Mouse (Mus musculus) megakaryocyte, adult 5-6 weeks (primary cell): ENCODE data around the gene Clec12b. TPM values are rescaled to one million over a fixed set of nuclear protein-coding genes. Genes with fewer than 3 reads are reported as not detected.

Experiments
- ATAC-seq: 2 replicates; pipeline ENCODE4 v1.8.0; 2016; ENCODE audit warnings: mild to moderate bottlenecking, inconsistent platforms; ENCODE audit not compliant: poor library complexity, severe bottlenecking
- total RNA-seq, 2 experiments: library from RNA; stranded (forward) in 1 of 2; stranded (reverse) in 1 of 2; fragments of 153-499, 151-499 nt in 1 of 2; fragments of 221-1000, 200-1000 nt in 1 of 2; gene quantifications; 2 replicates each; pipeline versions ENCODE4 v1.2.3 to v1.2.4; 2015 to 2017

Clec12b gene
- total RNA-seq (2015): not detected in 2 replicates
- not detected in 2 replicates for total RNA-seq (2017)

DNA sequence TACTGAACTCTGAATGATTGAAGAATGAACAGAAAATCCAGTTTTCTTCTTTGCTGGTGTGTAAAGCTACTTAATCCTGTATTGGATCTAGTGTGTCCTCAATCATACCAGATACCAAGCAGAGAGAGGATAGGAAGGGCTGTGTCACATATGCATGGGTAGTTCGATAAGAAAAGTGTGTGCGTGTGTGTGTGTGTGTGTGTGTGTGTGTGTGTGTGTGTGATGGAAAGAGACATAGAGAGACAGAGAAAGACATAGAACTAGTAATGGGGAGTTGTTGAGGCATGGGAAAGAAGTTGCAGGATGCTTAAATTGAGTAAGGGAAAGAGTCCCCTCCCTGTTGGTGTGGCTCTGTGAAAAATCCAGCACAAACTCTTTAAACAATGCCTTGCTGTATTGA, at the start of gene Clec12b:
Clec12b (minus strand) TSS at position 101 of the 400 bp plus-strand sequence.
- no peak for ATAC-seq

DNA sequence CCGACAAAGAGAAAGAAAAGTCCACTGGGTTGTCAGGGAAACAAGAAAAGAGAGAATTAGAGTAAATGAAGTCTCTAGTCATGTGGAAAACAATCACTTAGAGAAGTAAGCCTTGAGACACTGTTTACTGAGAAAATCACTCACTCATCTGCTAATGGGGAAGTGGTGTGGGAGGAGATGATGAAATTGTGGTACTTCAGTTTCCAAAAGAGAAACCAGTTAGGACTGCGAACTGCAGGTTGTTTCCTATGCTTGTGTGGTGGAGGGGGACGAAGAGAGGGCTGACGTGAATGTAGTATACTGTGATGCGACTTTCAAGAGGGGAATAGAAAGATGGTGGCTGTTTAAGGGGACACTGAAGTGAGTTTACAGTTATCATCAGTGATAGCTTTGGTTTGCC, 48.6 kb upstream of the Clec12b start:
- ATAC-seq: peak; percentile 97

DNA sequence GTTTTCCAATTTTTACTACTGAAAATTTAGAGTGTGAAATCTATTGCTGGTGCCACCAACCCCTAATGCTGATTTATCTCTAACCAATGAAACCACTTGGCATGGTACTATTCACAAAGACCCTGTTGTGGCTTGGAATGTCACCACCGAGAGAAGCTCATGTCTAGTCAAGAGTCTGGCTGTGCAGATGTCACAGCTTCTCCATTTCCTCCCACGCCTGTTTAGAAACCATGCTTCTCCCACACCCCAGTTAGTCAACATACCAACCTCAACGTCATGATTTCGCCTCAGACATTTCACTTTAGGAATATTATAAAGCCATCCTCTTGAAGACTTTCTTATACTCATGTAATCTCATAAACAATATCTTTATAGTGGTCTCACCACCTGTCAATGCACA, 41.6 kb upstream of the Clec12b start:
- peak; percentile 48; the same call in 1 of the 2 replicates for ATAC-seq

DNA sequence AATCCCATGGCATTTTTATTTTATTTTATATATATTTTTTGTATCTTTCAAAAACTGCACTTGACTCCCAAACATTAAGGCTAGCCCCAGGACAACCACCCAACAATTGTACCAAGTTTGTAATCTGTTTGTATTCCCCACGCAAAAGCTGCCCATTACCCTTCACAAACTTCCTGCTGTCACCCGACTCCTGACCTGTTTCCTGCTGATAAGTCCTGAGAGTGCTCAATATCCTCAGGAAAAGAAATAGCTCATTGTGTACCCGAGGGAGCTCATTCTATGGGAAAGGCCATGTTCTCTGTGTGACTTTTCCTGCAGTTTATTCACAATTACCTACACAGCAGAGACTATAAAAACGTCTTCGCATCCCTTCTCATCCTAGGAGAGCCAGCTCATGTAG, 40.1 kb upstream of the Clec12b start:
- ATAC-seq: no peak

DNA sequence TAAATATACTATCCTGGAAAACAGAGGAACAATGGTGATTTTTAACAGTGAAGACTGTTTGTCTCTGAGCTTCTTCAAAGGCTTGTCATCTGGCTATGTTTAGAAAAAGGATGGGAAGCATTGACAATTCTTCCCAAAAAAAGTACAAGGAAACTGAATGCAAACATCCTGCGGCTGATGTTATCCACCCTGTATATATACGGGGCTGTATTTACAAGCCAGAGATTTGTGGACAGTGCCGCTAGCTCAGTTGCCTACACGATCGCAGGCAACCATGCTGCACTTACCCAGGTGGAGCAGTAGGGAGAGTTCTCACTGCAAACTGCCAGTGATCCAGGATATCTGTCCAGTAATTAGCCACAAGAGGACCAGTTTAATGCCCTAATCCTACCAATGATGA, 39.5 kb upstream of the Clec12b start:
- no peak for ATAC-seq

DNA sequence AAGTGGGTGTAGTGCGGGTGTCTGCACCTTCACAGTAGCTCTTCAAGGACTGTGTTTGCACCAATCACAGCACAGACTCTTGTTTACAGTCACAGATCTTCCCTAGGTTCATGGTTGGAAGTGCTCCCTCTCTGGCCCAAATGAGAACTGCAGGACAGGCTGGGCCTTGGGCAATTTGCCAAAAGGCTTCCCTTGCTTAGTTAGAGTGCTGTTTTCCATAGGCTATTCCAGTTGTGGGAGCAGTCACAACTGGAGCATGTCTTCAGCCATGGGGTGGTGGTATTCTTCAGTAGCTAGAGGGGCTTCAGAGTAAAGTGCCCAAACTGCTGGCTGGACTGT, 38.0 kb upstream of the Clec12b start:
- ATAC-seq: peak; percentile 84

DNA sequence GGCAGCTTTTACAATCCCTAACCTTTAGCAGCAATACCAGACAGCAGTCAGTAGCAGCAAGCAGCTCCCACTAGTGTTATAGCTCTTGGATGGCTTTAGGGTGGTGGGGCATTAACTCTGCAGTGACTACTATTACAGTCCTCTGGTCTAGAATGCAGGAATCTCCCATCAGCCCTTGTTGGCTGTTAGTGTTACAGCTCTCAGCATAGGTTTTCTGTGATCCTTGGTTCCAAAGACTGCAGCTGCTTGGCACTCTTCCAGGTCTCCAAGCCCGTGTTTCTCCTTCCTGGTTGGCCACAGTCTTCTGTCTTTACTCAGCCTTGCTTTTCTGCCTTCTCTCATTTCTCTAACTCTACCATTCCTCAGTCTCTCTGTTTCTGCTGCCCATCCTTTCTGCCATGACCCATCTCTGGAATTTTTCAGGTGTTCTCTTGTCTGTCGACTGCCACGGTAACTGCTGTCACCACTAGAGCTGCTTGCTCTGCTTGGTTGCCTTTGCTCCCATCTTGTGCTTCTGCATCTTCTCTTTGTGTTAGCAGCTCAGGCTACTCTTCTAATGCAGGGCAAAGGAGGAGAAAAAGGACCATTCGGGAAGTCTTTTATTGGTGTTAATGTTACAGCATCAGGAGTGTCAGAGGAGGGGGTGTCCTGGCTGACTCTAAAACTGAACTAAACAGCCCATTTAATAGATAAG, 37.5 kb upstream of the Clec12b start:
- ATAC-seq: no peak

DNA sequence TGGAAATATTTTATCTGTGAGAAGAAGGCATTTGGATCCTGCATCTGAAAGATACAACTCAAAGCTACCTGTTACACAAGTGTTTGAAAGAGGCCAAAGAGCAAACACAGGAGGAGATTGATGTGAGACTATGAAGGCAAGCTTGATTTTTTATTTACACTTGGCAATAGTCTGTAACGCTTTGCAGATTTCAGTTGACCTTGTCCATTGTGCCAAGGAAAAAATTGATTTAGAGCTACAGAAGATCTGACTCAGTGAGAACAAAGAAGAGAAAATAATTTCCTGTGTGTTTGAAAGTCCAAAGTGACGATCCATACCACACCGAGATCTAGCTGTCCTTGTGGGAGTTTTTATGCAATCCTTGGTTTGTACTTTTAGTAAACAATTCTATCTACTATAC, 36.6 kb upstream of the Clec12b start:
- ATAC-seq: no peak

DNA sequence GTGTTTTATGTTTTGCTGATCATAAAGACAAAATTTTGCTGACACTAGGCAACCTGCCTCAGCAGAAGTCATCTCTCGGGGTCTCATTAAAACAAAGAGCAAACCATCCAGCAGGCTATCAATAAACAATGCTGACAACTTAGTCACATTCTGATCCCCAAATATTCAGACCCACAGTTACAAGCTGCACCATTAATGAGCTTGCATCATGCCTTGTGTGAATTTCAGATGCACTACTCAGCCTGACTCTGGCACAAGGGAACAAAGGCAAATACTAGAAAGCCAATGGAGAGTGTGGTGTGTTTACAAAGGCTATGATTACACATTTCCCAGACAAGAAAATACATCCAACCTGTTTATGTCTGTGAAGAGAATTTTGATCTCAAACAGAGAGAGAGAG, 28.5 kb upstream of the Clec12b start:
- ATAC-seq: no peak

DNA sequence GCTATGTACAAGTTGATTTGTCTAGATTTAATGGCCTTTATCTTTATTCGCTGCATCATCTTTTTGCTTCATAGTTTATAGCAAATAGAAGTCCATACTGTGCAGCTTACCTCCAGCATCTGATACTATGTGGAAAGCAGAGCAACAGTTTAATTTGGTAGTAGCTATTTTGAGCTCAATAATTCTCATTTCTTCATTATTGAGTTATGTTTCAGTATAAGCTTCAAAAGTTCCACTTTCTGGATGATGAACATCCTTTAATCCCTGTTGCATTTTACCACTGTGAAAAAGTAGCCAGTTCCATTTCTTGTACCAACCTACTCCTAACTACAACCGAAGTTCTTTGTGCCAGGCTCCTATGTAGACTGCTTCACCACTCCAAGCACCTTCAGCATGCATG, 22.9 kb upstream of the Clec12b start, which contains the start of gene Clec9a:
Clec9a (plus strand) TSS at position 301 of the 400 bp plus-strand sequence.
- ATAC-seq: no peak

DNA sequence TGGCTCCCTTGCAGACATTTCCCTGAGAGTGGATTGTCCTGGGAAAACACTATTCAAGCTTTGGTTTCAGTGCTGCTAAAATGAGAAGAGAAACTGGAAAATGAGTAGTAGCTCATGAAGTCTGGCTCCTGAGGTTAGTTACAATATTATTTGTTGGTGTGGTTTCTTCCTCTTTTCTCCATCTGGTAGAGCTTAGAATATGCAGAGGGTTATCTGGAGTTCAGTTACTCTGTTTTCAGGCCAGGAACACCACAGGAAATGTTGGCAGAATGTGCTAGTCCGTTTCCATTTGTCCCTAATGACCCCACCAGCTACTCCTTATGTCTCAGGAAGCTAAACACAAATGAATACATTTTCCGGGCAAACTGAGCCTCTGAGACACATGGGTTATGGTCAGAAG, 21.6 kb upstream of the Clec12b start:
- ATAC-seq: peak; percentile 85

DNA sequence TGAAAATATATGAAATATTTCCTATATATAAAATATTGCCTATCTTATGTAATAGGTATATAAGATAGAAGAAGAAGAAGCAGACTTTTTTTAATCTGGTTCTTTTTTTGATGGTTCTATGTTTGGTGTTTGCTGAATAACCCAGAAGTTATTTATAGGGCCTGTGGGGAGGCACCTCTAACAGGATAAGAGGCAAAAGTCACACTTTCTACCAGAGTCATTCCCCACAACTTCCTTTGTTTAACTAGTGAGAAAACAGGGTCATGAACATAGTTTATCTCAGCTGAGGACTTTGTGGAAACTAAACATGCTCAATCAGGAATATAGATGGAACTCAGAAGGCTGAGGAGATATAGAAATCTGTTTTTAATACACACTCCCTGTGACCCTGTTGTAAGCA, 20.3 kb upstream of the Clec12b start:
- ATAC-seq: peak; percentile 26; the same call in 1 of the 2 replicates

DNA sequence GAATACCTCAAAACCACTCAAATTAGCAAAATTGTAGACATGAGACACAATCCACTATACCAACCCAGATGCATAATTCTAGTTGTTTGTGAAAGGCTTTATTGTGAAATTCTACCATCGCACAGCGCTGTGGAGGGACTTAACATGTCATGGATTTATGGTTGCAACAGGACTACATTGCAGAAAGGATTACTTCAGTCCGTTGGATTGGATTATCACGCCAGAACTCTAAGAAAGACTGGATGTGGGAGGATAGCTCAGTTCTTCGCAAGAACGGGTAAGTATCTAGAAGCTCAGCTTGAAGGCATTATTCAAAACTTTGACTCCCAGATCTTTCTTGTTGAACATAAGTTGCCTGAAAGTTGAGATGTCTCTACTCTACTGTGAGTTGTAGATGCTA, 17.7 kb upstream of the Clec12b start:
- ATAC-seq: 0 out of 2 replicates have a peak, but pooled peaks have one; percentile 26

DNA sequence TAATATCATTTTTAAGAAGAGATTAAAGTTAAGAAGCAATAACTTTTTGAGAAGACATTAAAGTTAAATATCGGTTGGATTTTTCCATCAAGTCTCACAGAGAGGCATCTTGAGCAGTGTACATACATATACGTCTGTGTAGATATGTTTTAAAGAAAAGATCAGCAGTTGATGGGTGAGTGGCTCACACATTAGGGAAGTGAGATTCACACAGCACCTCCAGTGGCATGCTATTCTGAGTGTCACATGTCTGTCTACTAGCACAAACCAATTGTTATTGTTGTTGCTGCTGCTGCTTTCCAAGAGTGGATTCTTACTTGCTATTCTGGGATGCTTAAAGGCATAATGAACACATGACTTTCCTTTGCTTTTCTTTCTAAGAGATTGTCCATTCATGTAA, 16.7 kb upstream of the Clec12b start:
- ATAC-seq: peak; percentile 59

DNA sequence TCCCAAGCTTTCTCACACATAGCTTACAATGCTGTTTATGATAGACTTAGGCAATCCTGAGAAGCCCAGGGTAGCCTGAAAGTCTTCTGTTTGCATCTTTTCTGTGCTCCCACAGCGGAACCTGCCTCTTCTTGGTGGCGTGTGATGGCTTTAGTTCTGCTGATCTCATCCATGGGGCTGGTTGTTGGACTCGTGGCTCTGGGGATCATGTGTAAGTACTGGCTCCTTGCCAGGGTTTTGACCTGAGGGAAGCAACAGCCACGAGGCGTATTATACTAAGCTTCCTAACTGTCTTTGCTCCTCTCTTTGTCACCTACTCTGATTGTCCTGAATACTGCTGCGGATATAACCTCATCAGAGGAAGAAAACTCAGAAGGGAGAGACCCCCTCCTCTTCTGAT, 14.3 kb upstream of the Clec12b start:
- no peak for ATAC-seq

DNA sequence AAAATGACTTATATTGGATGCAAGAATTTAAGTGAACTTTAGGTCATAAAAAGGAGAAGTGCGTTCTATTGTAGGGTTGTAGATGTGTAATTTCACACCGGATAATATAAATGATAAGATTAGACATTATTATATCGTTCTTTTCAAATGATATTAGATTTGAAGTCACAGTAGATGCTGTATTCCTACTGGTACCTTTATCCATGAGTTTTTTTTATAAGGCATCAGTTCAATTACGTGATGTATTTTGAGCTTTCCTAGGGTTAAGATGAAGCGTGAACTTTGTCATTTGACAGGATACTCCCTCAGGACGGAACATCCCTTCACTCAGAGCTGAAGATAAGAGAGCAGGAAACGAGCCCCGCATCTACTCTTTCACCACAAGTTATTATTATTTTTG, 11.3 kb upstream of the Clec12b start, which contains the start of gene Clec1b:
Clec1b (plus strand) TSS at position 301 of the 400 bp plus-strand sequence.
- no peak for ATAC-seq

DNA sequence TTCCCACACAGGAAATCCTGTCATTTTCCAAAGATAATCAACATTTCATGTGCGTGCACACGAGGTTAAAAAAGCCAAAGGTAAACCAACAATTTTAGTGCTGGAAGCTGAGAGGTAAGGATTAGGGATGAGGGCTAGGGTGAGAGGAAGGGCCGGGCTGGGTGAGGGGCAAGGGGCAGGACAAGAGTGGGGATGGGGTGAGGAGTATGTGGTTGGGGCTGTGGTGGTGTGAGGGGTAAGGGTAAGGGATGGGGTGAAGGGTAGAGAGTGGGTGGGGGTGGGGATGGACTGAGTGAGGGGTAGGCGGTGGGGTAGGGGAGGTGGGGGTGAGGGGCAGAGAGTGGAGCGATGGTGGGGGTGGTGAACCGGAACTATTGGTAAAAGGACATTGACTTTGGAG, 8.1 kb upstream of the Clec12b start:
- ATAC-seq: no peak

DNA sequence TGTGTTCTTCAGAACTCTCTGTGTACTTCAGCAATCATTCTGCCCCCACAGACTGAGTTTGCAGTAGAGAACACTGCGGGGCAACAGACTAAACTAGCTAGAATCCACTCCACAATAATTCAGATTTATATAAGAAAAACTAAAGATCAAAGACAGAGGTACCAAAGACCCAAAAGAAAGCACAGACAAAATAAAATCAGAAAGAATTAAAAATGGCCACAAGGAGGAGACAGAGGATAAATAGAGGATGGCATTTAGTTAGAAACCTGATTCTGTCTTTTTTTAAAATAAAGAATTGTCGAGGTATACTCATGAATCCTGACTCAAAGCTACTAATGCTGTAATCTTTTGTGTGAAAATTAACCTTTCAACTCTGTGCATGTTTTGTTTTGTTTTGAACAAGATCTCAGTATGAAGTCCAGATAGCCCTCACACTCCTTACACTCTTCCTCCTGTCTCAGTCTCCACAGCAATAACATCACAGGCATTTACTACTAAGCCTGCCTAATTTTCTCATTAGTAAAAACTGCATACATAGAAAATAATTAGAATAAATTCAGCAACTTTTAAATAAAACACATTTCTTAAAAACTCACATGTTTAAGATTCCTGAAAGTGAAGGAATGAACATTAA, 7.5 kb upstream of the Clec12b start:
- peak; percentile 60 for ATAC-seq

DNA sequence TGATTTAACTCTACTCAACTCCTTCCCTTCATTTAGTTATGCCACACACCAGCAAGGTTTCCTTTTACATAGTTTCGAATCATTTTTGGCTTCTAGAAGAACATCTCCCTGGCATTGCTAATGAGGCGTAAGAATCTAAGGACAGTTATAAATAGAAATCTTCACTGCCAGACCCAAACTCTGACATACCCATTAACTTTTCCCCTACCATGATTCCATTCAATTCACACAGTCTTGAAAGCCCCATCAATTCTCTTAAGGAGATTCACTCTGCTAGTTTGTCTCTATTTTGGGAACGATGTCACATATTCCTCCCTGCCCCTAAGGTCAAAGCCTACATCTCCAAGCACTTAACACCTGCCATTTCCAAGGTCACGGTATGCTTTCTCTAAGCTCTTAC, 674 bp downstream of the Clec12b start:
- ATAC-seq: no peak

DNA sequence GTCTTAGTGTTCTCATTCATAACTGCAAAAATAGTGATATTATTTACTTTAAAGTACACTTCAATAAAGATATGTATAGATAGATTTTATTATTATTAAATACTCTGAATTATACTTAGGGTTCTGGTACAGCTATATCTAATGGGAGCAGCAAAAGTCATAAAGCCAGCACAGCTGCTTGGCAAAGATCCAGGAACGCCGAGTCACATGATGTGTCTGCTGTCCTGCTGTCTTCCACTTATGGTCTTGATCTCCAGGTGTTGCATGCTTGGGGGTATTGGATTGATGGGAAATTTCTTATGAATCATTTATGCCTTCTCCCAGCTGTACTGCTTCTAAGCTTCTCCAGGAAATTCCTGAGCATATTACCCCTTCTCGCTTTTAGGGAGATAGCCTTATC, 2.2 kb downstream of the Clec12b start:
- ATAC-seq: no peak

DNA sequence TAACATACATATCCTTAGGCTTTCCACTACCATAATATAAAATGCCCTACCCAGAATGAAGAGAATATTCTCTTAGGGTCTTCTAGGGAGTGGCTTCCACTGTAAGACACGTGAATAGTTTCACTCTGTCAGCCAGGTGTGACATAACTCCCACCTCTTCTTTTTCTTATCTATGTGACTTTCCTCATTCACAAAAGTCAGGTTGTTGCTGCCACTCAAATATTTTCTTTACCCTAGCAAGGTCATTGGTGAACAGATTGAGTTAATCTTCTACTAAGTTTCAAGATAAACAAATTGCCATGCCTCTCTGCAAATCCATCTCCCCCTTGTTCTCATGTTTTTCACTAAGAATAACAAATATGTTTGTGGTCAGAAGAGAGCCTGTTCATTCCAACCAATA, 3.9 kb downstream of the Clec12b start:
- ATAC-seq: no peak

DNA sequence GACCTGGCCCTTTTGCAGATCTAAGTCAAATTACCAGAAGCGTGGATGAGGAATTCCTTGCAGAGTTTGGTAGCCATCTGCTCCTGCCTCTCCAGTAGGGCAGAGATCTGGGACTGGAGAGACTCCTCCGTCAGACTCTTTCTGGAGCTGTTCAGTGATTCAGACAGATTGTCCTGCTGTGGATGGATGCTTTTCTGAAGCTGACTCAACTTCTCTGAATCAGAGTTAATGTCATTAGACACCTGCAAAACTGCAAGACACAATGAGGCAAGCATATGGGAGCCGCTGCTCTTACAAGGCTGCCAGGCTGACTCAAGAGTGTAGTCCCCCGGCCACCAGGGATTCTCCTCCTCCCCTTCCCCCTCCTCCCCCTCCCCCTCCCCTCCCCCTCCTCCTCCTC, 5.2 kb downstream of the Clec12b start:
- ATAC-seq: no peak
